7 mouse cellular contexts compared by ENCODE assay signal in the genomic region with DNA sequence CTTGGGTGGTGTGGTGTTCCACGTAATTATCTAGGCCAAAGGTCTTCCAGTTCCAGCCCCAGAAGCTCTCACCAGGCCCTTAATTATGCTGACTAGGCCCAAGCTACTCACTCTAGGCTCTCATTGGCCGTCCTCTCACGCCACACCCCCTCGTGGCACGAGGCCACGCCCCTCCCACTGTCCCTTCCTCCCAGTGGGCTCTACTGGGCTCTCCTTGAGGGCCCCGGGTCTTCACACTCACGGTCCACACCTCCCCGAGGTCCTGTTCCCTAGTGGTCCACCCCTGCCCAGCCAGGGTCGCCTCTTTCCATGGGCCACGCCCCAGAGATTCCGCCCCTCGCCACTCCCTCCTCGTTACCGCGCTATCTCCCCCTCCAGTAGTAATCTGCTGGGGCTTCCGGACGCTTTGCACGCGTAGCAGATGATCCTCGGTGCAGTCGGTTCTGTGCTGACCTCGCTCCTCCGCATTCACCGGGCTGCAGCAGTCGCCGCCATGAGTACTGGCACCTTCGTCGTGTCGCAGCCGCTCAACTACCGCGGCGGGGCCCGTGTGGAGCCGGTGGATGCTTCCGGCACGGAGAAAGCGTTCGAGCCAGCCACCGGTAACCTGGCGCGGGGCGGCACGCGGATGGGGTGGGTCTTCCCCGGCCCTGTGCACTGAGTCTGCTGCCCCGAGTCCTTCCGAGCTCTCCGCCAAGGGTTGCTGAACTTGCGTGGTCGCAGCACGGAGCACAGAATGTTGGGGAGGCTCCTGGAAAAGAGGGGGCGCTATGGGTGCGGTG. TPM values are rescaled to one million over a fixed set of nuclear protein-coding genes. Genes with fewer than 3 reads are reported as not detected.
A peak's percentile ranks its signal among the peaks of the same experiment; 100 is the strongest.
DNase-seq lines count a peak whose midpoint lies in the region; ATAC-seq lines count a peak whose summit lies in the region.

Gene Aldh9a1, plus strand, starts transcription at position 177 of the 782 bp plus-strand sequence.

- intact Hi-C loops in gastrocnemius, postnatal 36 days (cut with DNase I): no loop called here
- intact Hi-C loops in left cerebral cortex, postnatal 25 days (cut with DNase I): no loop called here

- under 1% methylated on average over 55 of the region's 55 CpGs for WGBS in intestine, embryonic 15.5 days
- WGBS in midbrain, embryonic 10.5 days: under 1% methylated on average over 55 of the region's 55 CpGs

- H3K4me1 ChIP-seq in intestine, embryonic 15.5 days (replicated peaks): no peaks in the 10 kb centered on the region; the same call in 1 of the 2 replicates
- H3K4me1 ChIP-seq in midbrain, embryonic 10.5 days: peaks cover 18% of the 10 kb centered on the region

- peak; percentile 94 for DNase-seq in adrenal gland, adult 2 months
- peak; percentile 80 for DNase-seq in embryo, embryonic 11.5 days (ENCODE audit: low read depth, low spot score)
- peak; percentile 85 to 94 for DNase-seq in gastrocnemius, postnatal 36 days
- peak; percentile 82 to 84 for DNase-seq in left cerebral cortex, postnatal 25 days (ENCODE audit: low spot score in 2 of 2)
- peak; percentile 92 for DNase-seq in midbrain, embryonic 10.5 days (ENCODE audit: low spot score)
- peak; percentile 90 for DNase-seq in right cerebral cortex, postnatal 4 days

- peak; percentile 97 for ATAC-seq in intestine, embryonic 15.5 days

- peak within 1 kb of the TSS; percentile 75 for H3K4me3 ChIP-seq in intestine, embryonic 15.5 days (replicated peaks)
- H3K4me3 ChIP-seq in midbrain, embryonic 10.5 days: peak within 1 kb of the TSS; percentile 64

- H3K9me3 ChIP-seq in intestine, embryonic 15.5 days: no peaks in the 10 kb centered on the region
- no peaks in the 10 kb centered on the region for H3K9me3 ChIP-seq in midbrain, embryonic 10.5 days (replicated peaks)

- peak within 1 kb of the TSS; percentile 89 for H3K27ac ChIP-seq in intestine, embryonic 15.5 days
- H3K27ac ChIP-seq in midbrain, embryonic 10.5 days (replicated peaks): peak within 1 kb of the TSS; percentile 84

- H3K36me3 ChIP-seq in intestine, embryonic 15.5 days: peaks cover 4% of the 10 kb centered on the region
- H3K36me3 ChIP-seq in midbrain, embryonic 10.5 days: peaks cover 13% of the 10 kb centered on the region

- H3K27me3 ChIP-seq in intestine, embryonic 15.5 days (replicated peaks): no peaks in the 10 kb centered on the region
- no peaks in the 10 kb centered on the region for H3K27me3 ChIP-seq in midbrain, embryonic 10.5 days (ENCODE audit: low read depth, poor library complexity, severe bottlenecking)

- peak within 1 kb of the TSS; percentile 61 for H3K9ac ChIP-seq in intestine, embryonic 15.5 days

- peak within 1 kb of the TSS; percentile 68 for H3K4me2 ChIP-seq in intestine, embryonic 15.5 days (replicated peaks)

RNA-seq across cellular contexts. Expression of gene Aldh9a1, which starts in this region (rescaled TPM):
- total RNA-seq in adrenal gland, adult 2 months (2021): 10 to 100 TPM; 77.1 to 84.8 TPM
- polyA plus RNA-seq in adrenal gland, adult 2 months (2012; rRNA removed): 62.4 and 62.8 TPM in 2 replicates
- total RNA-seq in gastrocnemius, postnatal 36 days (2021): 1 to 10 TPM; 2.6 to 4.5 TPM
- 133 and 156 TPM in 2 replicates for polyA plus RNA-seq in intestine, embryonic 15.5 days (2015; fragmentation: Nextera tagmentation; extraction: Ambion mirVana)
- total RNA-seq in left cerebral cortex, postnatal 25 days (2021): 10 to 100 TPM; 15.2 to 16.8 TPM
- polyA plus RNA-seq in midbrain, embryonic 10.5 days (2016; fragmentation: Nextera tagmentation; extraction: Ambion mirVana): 42.6 and 46.5 TPM in 2 replicates

Comparison
In these comparisons a context has a peak if more than half of its experiments do, and no peak if none do; other contexts are left out.
1. Peak in every context shown above with its lines: DNase-seq, ATAC-seq, H3K4me3 ChIP-seq and H3K27ac ChIP-seq.
2. RNA of gene Aldh9a1 (total RNA-seq): 77.1 to 84.8 TPM in adrenal gland, adult 2 months; 15.2 to 16.8 TPM in left cerebral cortex, postnatal 25 days and 2.6 to 4.5 TPM in gastrocnemius, postnatal 36 days; every median in the first group is over 4 times any median in the second.